Mouse (Mus musculus) intestine, embryonic 14.5 days (tissue): Measurements from ENCODE around the gene Rasgrf2. TPM values are rescaled to one million over a fixed set of nuclear protein-coding genes. Genes with fewer than 3 reads are reported as not detected.

Experiments used
- ATAC-seq: fragments of 200-750 bp; cut with Nextera tagmentation; replicated peaks from 2 replicates; pipeline ENCODE4 v1.8.0; 2017; ENCODE audit warnings: low read depth, moderate number of reproducible peaks, moderate TSS enrichment, moderate library complexity; ENCODE audit not compliant: low FRiP score, low TSS enrichment
- DNase-seq: peaks from one replicate; pipeline ENCODE4 v3.0.0-alpha.2; 2018; ENCODE audit warnings: low spot score
- H3K27ac ChIP-seq: fragments of 300-500 bp; sonication (generic); 2 replicates; pipeline ENCODE4 v1.5.1; 2014; ENCODE audit warnings: low read depth, mild to moderate bottlenecking, control low read depth
- H3K27me3 ChIP-seq: fragments of 300-500 bp; sonication (generic); replicated peaks from 2 replicates; pipeline ENCODE4 v1.6.1; 2014; ENCODE audit warnings: low read length, control low read depth; ENCODE audit not compliant: control insufficient read depth, insufficient read depth
- H3K36me3 ChIP-seq: fragments of 300-500 bp; sonication (generic); 2 replicates; pipeline ENCODE4 v1.6.1; 2014; ENCODE audit warnings: low read length, control low read depth; ENCODE audit not compliant: control insufficient read depth, insufficient read depth
- H3K4me1 ChIP-seq: fragments of 300-500 bp; sonication (generic); replicated peaks from 2 replicates; pipeline ENCODE4 v1.6.1; 2014; ENCODE audit warnings: low read length, control low read depth, mixed read lengths; ENCODE audit not compliant: control insufficient read depth, insufficient read depth
- H3K4me2 ChIP-seq: fragments of 300-500 bp; sonication (generic); 2 replicates; pipeline ENCODE4 v1.6.1; 2014; ENCODE audit warnings: low read length
- H3K4me3 ChIP-seq: fragments of 300-500 bp; sonication (generic); 2 replicates; pipeline ENCODE4 v1.5.1; 2014; ENCODE audit warnings: low read depth, low read length, control low read depth, mixed read lengths
- H3K9ac ChIP-seq: fragments of 300-500 bp; sonication (generic); 2 replicates; pipeline ENCODE4 v1.6.1; 2014; ENCODE audit warnings: mild to moderate bottlenecking, low read length
- H3K9me3 ChIP-seq: fragments of 300-500 bp; sonication (generic); 2 replicates; pipeline ENCODE4 v1.6.1; 2016; ENCODE audit warnings: low read length, control low read depth; ENCODE audit not compliant: control insufficient read depth
- WGBS: fragments of 180-500 bp; shearing (Covaris S2); extraction: QIAGEN DNeasy Blood & Tissue Kit; methylation state at CpG from one replicate; pipeline ENCODE4 v1.1.7; 2014; 5-methylcytosine and 5-hydroxymethylcytosine counted together
- polyA plus RNA-seq: library from polyadenylated mRNA; unstranded; fragments of >200 nt; fragmentation: Nextera tagmentation; extraction: Ambion mirVana; gene quantifications from 2 replicates; pipeline ENCODE4 v1.2.1, GENCODE M21; 2014

Rasgrf2 gene
- polyA plus RNA-seq, 1 experiment from 2014 or later: 1.5 TPM

DNA sequence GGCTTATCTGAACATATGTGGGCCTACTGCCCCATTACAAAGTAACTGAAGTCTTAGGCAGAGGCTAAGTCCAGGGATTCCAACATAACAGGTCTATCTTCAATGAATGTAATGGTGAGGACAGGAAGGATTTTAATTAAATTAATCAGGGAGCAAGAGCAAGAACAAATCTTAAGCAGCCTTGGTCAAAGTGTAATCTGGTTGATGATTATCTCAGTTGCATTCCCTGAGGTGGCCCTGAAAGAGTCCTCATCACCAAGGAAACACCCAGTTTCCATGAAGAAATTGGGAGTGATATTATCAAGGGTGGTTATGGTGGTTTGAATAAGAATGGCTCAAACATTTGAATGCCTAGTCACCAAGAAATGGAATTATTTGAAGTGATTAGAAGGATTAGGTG lies 62.8 kb downstream of the Rasgrf2 start:
- ATAC-seq (no peak), DNase-seq (no peak)
- no peaks in the 10 kb centered on the region for H3K4me1 ChIP-seq
- H3K27ac ChIP-seq: no peak overlapping the region
- no peaks in the 10 kb centered on the region for H3K27me3 ChIP-seq
- no peak overlapping the region for H3K4me2 ChIP-seq
- H3K9ac ChIP-seq: no peak overlapping the region
- no peaks in the 10 kb centered on the region for H3K9me3 ChIP-seq
- H3K4me3 ChIP-seq: no peak overlapping the region
- H3K36me3 ChIP-seq: no peaks in the 10 kb centered on the region

DNA sequence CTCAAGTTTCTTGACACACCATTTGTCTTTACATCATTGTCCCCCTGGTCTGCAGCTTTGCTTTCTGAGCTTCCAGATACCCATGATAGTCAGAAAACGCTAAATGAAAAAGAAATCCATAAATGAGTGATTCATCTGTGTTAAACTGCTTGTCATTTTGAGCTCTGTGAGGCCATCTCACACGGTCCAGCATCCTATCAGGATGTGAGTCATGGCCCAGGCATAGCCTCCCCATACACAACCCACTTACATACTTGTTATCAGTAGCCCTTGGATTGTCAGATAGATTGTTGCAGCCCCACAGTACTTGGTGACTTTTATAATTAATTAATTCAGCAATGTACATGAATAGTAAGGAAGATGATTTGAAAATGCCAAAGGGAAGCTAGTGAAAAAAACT lies 63.6 kb downstream of the Rasgrf2 start:
- WGBS: 62% methylated on average over 2 of the region's 2 CpGs
- Histone ChIP-seq H3K27ac (no peak overlapping the region), H3K9me3 (no peaks in the 10 kb centered on the region), H3K36me3 (no peaks in the 10 kb centered on the region), H3K27me3 (no peaks in the 10 kb centered on the region), H3K4me3 (no peak overlapping the region), H3K4me2 (no peak overlapping the region), H3K4me1 (no peaks in the 10 kb centered on the region), H3K9ac (no peak overlapping the region)
- ATAC-seq (no peak), DNase-seq (no peak)

GRCm38 (mm10) chr13:92053748-92054147 lies 77.7 kb downstream of the Rasgrf2 start:
- ATAC-seq (no peak), DNase-seq (no peak)
- Histone ChIP-seq H3K27ac (no peak overlapping the region), H3K4me1 (no peaks in the 10 kb centered on the region), H3K4me2 (no peak overlapping the region), H3K4me3 (no peak overlapping the region), H3K36me3 (no peaks in the 10 kb centered on the region), H3K27me3 (no peaks in the 10 kb centered on the region), H3K9ac (no peak overlapping the region), H3K9me3 (no peaks in the 10 kb centered on the region)
- WGBS: 94% methylated on average over 12 of the region's 12 CpGs

GRCm38 (mm10) chr13:92053001-92053400 lies 78.5 kb downstream of the Rasgrf2 start:
- H3K9ac ChIP-seq: no peak overlapping the region
- no peak overlapping the region for H3K4me3 ChIP-seq
- no peak overlapping the region for H3K4me2 ChIP-seq
- WGBS: 89% methylated on average over 3 of the region's 3 CpGs
- no peak overlapping the region for H3K27ac ChIP-seq
- H3K9me3 ChIP-seq: no peaks in the 10 kb centered on the region
- no peaks in the 10 kb centered on the region for H3K4me1 ChIP-seq
- no peak for ATAC-seq
- no peak for DNase-seq
- H3K27me3 ChIP-seq: no peaks in the 10 kb centered on the region
- H3K36me3 ChIP-seq: no peaks in the 10 kb centered on the region

DNA sequence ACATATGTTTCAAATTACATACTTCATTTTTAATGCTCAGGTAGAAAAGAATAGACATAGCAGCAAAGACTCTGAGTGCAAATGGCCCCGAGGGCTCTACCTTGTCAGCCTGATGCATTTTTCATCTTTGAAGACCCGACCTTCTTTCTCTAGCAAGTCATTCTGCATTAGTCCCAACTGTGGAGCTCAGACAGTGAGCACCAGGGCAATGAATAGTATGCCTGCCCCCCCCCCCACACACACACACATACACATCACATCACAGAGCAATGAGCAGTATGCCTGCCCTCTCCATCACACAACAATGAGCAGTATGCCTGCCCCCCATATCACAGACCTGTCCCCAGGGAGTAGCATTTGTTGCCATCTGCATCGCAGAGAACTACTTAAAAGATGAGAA lies 80.2 kb downstream of the Rasgrf2 start:
- Histone ChIP-seq H3K27ac (no peak overlapping the region), H3K4me2 (no peak overlapping the region), H3K9me3 (no peaks in the 10 kb centered on the region), H3K9ac (no peak overlapping the region), H3K36me3 (no peaks in the 10 kb centered on the region), H3K4me1 (no peaks in the 10 kb centered on the region), H3K27me3 (no peaks in the 10 kb centered on the region), H3K4me3 (no peak overlapping the region)
- 82% methylated on average over 3 of the region's 3 CpGs for WGBS
- DNase-seq (no peak), ATAC-seq (no peak)

DNA sequence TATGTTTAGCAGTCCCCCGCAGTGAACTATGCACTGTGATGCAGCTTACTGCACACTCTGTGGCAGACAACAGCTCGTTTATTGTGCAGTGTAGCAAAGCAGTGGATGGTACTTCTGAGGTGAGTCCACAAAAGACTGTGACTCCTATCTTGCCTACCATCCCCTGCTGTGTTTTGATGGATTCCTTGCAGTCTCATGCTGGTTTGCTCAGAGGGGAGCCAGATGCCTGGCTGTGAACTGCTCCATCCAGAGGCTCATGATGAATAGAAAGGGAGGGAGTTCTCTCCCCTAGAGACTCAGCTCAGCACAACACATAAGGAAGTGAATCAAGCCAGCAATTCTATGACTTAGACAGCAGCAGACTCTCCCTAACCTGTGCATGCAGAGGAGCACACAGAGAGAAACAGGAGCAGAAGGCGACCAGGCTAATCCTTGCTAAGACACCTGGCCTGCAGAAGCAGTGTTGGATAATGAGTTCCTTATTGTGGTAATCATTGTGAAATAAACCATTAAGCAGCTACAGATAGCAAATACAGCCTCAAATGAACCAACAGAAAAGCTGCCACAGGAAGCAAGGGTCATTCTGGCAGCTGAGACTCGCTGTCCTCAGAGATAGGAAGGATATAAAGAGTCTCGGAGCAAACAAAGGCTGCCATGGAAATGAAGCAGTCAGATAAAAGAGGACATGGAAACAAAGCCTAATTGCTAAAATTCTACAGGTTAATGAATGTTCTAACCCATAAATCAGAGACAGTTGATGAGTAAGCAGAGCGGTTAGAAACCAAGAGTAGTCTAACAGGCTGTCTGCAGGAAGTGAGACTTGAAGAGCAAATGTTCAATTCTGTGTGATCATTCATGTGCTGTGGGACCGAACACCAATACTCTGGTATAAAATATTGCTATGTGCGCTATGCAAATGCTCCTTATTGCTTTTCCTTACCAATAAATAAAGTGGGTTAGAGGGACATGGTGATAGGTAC lies 89.6 kb downstream of the Rasgrf2 start:
- H3K4me3 ChIP-seq: no peak overlapping the region
- WGBS: 42% methylated on average over 8 of the region's 8 CpGs
- no peak overlapping the region for H3K27ac ChIP-seq
- no peaks in the 10 kb centered on the region for H3K36me3 ChIP-seq
- H3K4me1 ChIP-seq: peaks cover 9% of the 10 kb centered on the region; the same call in 1 of the 2 replicates
- H3K9ac ChIP-seq: no peak overlapping the region
- ATAC-seq (peak; percentile 83), DNase-seq (peak; percentile 54)
- peaks cover 2% of the 10 kb centered on the region; the same call in 1 of the 2 replicates for H3K9me3 ChIP-seq
- no peak overlapping the region for H3K4me2 ChIP-seq
- H3K27me3 ChIP-seq: no peaks in the 10 kb centered on the region

DNA sequence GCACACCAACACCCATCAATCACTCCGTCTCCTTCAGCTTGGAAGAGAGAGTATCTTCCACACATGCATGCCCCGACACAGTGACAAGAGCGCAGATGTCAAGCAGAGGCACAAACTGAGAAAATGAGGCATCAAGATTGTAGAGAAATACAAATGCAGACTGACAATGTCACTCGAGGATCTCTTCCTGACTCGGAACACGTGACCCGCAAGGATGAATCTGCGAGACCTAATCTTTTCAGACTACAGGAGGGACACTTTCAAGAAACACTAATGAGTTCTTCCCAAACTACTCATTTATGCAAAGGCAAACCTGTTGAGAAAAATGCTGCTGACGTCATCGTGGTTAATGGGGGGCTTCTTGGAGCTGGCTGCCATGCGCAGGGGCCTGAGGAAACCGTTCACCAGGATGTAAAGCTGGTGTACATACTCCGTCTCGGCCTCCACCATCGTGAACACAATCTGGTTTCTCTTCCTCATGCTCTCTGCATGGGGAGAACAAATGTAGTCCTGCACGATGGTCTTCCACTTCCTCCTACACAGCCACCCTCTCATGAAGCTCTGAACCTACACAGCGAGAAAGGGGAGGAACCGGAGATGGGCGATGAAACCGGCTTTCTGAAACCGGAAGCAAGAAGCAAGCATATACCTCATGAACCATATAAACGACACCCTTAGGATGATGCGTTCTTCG lies 100.9 kb downstream of the Rasgrf2 start:
- no peaks in the 10 kb centered on the region for H3K36me3 ChIP-seq
- H3K4me1 ChIP-seq: no peaks in the 10 kb centered on the region
- 90% methylated on average over 24 of the region's 24 CpGs for WGBS
- DNase-seq (no peak), ATAC-seq (no peak)
- H3K9me3 ChIP-seq: no peaks in the 10 kb centered on the region
- H3K27ac ChIP-seq: no peak overlapping the region
- no peak overlapping the region for H3K4me3 ChIP-seq
- no peak overlapping the region for H3K9ac ChIP-seq
- no peaks in the 10 kb centered on the region for H3K27me3 ChIP-seq
- H3K4me2 ChIP-seq: no peak overlapping the region

GRCm38 (mm10) chr13:92029666-92030065 lies 101.8 kb downstream of the Rasgrf2 start:
- H3K9ac ChIP-seq: no peak overlapping the region
- DNase-seq (no peak), ATAC-seq (no peak)
- H3K4me1 ChIP-seq: no peaks in the 10 kb centered on the region
- no peaks in the 10 kb centered on the region for H3K27me3 ChIP-seq
- H3K9me3 ChIP-seq: no peaks in the 10 kb centered on the region
- H3K4me2 ChIP-seq: no peak overlapping the region
- 77% methylated on average over 3 of the region's 3 CpGs for WGBS
- H3K4me3 ChIP-seq: no peak overlapping the region
- no peaks in the 10 kb centered on the region for H3K36me3 ChIP-seq
- H3K27ac ChIP-seq: no peak overlapping the region
